Mouse (Mus musculus) 3134 (cell line): ENCODE measurements around the gene Fyb.

ENCODE experiments used
- DNase-seq: peaks from one replicate; pipeline ENCODE4 v3.0.0-alpha.2; 2011; ENCODE audit warnings: low spot score; ENCODE audit not compliant: insufficient read length; ENCODE audit errors: extremely low read depth

The Fyb gene

DNA sequence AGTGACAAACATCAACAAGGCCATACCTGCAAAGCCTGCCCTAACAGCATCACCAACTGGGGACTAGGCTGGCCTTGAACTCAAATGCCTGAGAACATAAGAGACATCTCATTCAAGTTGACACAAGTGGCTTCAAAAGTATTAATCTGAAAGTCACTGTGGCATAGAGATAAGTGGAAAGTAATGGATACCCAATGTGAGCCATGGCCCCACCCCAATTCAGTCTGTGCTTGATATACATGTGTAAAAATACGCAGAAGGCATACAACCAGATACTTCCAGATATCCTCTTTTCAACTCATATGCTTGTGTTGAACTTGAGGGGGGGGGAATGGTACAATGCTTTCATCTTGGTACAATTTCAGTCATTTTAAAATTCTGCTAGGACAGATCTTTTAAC lies 124.4 kb downstream of the Fyb start:
- no peak for DNase-seq

DNA sequence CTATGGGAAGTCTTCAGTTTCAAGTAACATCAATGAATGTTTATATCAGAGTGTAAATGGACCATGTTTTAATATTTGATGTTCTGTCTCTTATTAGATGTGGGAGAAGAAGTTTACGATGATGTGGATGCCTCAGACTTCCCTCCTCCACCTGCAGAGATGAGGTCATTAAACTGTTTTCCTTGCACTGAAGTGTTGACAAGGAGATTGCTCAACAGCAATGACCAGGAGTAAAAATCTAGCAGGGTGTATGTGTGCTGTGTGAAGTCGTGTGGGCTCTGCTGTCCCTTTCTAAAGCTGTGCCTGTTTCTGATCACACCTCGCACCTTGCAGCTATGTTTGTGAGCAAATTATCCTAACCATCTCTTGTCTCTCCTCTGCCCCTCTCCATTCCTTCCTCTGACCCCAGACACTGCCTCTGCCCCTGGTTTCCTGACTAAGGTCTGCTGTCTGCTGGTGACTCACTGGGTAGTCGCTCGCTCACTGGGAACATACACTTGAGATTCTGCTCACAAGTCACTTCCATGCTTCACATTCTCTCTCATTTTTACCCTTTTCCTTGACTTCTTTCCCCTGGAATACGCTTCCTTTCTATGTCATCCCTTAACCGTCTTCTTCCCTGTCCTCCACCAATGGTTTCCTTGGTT lies 126.2 kb downstream of the Fyb start:
- DNase-seq, result peak; percentile 52

DNA sequence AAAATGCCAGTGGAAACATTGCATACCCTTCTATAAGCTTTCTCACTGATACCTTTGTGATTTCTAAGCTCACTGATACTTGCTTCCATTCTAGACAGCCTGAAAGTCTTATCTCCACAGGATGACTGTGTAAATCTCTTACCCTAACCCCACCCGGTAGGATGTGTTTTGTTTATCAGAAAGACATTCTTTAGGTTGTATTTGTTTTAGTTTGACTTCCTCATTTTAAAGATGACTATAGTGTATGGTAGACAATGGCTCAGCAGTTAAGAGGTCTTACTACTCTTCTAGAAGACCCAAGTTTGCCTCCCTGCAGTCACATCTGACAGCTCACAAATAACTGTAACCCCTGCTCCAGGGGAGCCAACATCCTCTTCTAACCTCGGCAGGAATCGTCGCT lies 130.4 kb downstream of the Fyb start:
- DNase-seq, result no peak

DNA sequence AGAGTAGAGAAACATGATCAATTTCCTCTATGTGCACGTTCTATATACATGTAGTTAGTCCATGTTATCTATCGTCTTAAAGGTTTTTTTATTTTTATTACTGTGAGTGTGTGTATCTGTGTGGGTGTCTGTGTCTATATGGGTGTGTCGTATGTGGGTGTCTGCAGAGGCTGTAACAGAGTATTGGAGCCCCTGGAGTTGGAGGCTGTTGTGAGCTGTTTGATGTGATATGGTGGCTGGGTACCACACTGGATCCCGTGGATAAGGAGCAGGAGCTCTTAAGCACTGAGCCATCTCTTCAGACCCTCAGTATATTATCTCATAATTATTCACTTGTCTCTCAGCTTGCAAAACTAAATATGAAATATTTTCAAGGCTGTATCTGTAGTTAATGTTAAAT lies 135.4 kb downstream of the Fyb start:
- no peak for DNase-seq

DNA sequence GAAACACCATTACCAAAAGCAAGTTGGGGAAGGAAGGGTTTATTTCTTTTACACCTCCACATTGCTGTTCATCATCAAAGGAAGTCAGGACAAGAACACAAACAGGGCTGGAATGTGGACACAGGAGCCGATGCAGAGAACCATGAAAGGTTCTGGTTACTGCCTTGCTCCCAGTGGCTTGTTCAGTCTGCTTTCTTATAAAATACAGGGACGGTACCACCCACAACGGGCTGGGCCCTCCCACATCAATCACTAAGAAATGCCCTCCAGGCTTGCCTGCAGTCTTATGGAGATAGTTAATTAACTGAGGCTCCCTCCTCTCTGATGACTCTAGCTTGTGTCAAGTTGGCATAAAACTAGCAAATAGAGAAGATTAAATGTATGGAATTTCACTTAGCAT lies 139.3 kb downstream of the Fyb start:
- DNase-seq, result no peak

DNA sequence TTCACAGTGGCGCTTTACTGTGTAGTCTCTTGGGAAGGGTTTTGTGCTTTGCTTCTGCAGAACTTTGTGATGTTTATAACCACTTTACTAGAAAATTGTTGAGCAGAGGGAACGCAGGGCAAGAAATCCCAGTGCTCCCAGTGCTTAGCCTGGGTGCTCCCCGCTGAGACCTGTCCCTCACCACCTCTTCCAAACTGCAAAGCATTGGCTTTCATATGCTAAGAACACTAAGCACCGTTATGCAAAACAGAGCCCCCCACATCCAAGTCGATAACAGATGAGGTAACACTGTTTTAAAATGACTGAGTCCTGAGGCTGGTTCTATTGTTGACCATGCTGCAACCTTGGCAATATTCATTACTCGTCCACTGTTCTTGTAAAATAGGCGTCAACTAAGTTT lies 141.3 kb downstream of the Fyb start:
- no peak for DNase-seq

DNA sequence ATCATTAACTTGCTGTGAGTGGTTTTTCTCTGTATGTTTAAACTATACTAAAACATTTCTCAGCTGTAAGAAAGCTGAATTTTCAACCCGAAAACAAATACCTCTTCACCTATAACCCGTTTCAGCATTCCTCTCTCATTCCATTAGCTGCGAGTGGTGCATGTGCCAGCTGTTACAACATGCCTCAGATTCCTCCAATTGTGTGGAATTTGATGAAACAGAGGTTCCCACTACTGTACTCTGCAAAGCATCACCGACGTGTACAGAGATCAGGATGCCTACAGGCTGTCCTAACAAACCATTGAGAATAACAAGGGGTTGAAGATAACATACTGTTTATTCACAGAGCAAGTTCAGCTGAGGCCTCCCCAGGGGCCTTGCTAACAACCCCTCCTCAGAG lies 143.4 kb downstream of the Fyb start:
- DNase-seq, result no peak

DNA sequence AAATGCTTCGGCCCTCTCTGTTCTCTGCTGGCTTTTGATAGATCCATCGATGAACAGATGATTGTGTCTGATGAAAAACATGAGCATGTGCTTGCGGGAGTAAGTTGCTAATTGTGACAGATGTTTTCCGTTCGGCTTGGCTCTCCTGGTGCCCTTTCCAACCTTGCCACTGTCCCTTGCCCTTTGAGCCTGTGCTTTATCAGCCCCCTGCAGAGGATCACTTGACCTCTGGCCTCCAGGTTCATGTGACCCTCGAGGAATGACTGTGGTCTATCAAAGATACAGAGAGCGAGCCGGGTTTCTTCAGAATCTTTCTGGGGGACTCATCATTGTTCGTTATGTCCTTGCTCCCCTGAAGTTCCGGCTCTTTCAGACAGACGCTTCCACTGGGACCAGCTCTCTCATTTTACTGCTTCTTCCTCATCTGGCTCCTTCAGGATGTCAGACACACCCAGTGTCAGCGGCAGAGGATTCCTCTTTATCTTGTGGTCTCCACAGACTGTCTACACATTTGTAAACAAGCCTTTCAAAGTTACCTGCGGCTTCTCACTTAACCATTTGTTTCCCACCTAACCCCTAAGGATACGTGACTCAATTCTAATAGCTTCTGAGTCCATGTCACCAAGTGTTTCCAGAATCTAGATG lies 146.3 kb downstream of the Fyb start:
- DNase-seq, result no peak

DNA sequence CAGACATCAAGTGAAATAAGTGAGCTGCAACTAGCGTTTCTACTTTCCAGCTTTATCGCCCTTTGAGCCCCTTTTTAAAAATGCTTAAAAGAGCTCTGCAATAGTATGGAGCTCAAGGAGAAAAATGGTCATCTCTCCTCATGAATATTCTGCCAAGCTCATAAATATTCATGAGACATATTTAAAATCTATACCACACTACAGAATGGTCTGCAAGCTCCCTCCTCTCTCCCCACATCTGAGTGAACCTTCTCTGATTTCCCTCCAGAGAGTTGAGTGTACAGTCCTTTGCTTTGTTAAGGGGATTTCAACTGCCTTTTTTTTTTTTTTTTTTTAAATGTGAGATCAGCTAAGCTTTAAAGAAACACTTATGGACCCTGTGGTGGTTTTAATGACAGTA lies 155.8 kb downstream of the Fyb start:
- no peak for DNase-seq

DNA sequence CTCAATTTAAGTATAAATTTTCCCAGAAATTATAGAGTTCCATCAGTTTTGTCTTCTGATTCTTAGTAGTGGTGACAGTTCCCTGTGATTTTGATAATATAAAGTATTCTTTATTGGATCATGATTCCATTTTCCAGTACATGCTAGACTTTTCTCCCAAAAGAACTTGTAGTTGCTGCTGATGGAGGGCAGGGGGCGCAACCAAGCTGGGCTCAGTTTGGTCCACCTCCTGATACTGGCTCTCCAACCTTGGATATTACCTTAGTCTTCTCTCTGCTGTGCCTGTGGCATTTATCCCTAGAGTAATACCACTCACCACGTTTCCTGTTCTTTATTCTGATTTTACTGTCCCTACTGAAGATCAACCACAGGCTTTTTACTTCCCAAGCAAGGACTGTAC lies 179.5 kb downstream of the Fyb start:
- DNase-seq, result no peak

DNA sequence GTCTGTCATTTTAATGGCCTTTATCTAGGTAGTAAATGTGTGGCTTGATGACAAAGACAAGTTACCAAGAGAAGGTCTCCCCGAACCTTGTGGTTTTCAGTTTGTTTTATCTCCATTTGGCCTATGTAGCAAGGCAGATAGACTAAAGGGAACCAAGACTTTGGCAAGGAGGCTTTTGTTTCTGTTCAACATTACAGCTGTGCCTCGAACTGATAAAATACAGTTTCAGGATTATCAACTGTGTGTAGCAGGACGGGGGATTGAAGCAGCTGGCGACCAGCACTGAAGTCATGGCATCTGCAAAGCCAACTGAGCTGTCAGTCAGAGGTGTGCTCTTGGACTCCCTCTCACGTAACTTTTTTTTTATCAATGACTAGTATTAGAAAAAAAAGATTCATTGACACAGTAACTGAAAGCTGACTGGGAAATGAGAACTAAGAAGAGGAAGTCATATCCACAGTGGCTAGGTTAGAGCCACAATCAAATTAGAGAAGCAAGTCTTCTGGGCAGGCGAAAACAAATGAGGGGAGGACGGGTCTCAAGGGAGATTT lies 182.8 kb downstream of the Fyb start:
- DNase-seq, result no peak

DNA sequence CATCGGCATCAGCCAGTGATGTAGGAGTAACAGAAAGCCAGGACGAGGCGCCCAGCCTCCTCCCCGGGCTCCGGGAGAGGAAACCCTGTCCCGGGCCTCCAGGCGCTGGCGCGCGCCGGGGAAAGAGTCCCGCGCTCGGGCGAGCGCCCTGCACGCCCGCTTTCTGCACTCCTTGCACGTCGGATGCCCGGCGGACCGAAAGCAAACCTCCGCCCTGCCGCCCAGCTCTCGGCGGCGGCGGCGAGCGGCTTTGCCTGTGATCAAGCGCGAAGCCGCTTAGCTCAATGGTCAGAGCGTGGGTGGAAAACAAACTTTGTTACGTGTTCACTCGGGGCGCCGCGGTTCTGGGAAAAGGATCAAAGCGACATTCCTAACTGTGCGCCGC lies 184.9 kb downstream of the Fyb start:
- DNase-seq, result peak; percentile 84

DNA sequence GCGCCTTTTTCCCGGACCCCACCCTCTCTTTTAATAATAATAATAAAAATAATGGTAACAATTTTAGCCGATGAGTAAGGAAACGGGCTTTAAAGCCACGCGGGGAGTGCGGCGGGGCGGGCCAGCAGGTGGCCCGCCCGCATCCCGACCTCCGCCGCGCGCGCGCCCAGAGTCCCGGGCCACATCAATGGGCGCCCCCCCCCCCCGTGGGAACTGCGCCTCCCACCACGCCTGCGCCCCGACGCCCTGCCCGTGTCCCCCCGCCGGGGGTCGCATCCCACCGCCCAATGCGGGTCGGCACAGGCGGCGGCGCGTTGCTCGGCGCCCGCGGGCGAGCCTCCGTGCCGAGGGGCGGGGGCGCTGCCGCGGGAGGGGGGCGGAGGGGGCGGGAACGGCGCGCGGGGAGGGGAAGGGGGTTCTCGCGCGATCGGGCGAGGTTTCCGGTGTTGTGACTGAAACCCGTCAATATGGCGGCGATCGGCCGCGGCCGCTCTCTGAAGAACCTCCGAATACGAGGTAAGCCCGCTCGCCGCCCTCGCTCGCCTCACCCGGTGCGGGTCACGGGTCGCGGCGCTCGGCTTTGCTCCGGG lies 185.4 kb downstream of the Fyb start, which contains the start of gene Rictor:
Gene Rictor, plus strand, starts transcription at position 444 of the 590 bp plus-strand sequence.
- DNase-seq, result peak; percentile 70

DNA sequence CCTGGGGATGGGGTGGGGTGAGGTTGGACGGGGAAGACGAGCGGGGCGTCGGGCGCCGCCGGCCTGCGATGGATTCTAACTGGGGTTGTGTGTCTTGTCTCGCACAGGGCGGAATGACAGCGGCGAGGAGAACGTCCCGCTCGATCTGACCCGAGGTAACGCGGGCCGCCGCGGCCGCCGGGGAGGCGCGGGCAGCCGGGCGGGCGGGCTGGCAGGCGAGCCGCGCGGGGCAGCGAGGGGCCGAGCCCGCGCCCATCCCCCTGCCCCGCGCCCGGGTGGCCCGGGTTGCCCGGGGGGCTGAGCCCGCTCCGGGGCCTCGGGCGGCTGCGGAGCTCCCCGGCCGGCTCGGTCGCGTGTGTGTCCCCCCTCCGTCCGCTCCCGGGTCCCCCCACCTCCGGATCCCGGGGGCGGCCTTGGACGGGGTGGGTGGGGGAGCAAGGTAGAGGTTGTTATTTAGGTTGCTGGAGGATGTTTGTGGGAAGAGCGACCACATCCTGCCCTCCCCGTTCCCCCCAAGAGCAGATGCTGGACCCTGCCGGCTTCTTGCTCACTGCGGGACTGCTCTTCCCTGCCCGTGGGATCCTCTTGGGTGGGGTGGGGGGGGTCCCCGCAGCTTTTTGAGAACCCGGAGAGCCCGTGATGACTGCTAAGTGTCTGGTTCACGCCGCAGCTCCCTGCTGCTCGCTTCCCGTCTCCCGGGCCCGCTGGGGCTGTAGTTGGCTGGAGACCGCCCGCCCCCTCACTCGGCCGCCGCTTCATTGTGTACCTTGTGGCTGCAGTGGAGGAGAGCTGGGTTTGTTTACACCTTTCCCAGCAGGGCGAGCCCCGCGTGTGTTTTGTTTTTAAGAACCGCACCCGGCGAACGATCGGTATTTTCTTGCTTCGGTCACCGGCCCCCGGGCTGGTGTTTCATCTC lies 186.1 kb downstream of the Fyb start:
- DNase-seq, result peak; percentile 74

DNA sequence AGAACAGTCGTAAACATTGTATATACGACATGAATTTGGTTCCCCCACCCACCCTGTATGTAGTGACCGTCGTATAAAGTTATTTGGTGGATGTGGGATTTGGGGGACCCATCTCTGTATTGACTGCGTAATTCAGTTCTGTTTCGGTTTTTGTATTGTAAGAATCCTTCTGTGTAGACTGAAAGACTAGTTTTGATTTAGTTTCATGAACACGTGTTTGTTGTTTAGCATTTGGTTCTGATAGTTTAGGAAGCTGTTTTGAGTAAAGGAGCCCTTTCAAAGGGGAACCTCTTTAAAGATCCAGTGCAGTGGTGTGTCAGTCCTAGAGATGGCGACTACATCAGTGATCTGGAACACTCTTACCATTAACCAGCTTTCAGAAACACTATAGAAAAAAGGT lies 187.0 kb downstream of the Fyb start:
- no peak for DNase-seq

DNA sequence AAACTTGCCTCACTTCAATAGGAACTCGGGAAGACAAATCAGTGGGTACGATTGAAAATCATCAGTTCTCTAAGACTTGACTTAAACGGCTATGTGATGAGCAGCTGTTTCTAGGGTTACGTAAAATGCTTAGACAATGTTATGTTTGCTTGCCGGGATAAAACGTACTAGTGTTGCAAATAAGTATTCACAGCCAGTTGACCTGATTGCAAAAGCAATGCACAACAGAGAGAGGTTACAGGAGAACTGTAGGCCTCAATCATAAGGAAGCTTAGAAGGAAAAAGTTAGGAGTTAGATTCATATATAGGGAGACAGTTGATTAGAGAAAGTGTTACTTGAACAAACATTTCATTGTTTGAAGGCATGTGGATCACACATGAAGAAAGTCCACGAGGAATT lies 187.7 kb downstream of the Fyb start:
- DNase-seq, result no peak

DNA sequence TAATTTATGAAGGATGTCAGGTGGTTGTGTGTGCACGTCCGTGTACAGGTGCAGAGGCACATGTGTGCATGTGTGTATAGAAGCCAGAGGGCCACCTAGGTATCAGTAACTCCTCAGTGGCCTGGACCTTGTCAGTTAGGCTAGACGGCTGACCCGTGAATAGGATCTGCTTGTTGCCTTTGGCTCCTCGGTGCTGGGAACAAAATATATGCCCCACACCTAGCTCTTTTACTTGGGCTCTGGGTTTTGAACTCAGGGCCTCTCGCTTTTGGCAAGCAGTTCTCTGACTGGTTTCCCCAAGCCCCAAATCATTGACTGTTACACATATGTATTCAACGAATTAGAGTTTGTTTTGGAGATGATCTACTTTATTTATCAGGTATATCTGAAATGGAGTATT lies 188.6 kb downstream of the Fyb start:
- DNase-seq, result no peak
